Mouse (Mus musculus) neural tube, embryonic 10.5 days (tissue): ENCODE results near the gene Clstn3.
A peak's percentile ranks its signal among the peaks of the same experiment; 100 is the strongest.
"Not testable (repeated sequence)": the region's sequence is repeated elsewhere in the genome, so short reads cannot be mapped to it uniquely, and the experiment has no call there.

Experiments
- DNase-seq: peaks from one replicate; pipeline ENCODE4 v3.0.0-alpha.2; 2017; ENCODE audit warnings: low spot score; ENCODE audit errors: extremely low spot score

Clstn3 gene

DNA sequence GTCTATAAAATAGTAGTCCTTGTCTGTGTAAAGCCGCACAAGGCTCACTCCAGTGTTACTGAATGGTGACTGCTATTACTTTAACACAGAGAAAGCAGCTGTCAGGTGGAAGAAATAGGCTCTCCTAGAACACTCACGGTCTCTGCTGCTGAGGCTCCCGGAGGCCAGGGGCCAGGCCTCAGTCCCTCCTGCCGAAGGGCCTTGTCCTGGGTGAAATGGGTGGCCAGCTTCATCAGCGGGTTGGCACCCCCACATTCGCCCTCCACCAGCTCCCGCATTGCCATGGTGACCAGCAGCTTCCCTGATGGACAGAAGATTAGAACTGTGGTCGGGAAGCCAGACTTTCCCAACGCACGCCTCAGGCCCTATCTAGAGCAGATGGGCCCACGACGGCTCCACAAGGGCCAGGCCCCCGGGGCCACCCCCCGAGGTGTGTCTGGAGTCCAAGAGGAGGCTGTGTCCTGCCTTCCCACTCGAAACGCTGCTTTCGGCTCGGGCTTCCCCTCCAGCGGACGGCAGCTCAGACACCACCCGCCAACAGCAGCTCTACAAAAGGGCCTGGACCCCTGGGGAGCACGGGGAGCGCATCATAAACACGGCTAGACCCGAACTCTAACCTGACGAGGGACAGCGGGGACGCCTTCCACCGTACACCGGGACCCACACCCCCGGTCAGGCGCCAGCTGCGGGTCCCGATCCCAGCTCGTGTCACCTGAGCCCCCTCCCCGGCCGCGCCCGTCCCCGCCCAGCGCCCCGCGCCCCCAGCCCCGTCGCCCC lies 50.3 kb downstream of the Clstn3 start:
- DNase-seq = peak; percentile 73

- no peak for DNase-seq
These were observed 50.8 kb downstream of the Clstn3 start for GRCm38 (mm10) chr6:124413770-124414149.

- no peak for DNase-seq
These were observed 56.2 kb downstream of the Clstn3 start for GRCm38 (mm10) chr6:124408355-124408754.

GRCm38 (mm10) chr6:124407180-124407579 lies 57.4 kb downstream of the Clstn3 start:
- DNase-seq = no peak

- no peak for DNase-seq
These were observed 58.3 kb downstream of the Clstn3 start for GRCm38 (mm10) chr6:124406326-124406725.

GRCm38 (mm10) chr6:124399738-124400137 lies 64.9 kb downstream of the Clstn3 start:
- no peak for DNase-seq

GRCm38 (mm10) chr6:124394991-124395390 lies 69.6 kb downstream of the Clstn3 start:
- not testable (repeated sequence) for DNase-seq
